Mouse (Mus musculus) lung, embryonic 16.5 days (tissue): Measurements from ENCODE around the gene Ngdn. TPM values are rescaled to one million over a fixed set of nuclear protein-coding genes. Genes with fewer than 3 reads are reported as not detected.
"Not testable (repeated sequence)": the region's sequence is repeated elsewhere in the genome, so short reads cannot be mapped to it uniquely, and the experiment has no call there.

ENCODE experiments used
- ATAC-seq: fragments of 200-750 bp; cut with Nextera tagmentation; 2 replicates; pipeline ENCODE4 v1.8.0; 2017; ENCODE audit warnings: low read depth, mild to moderate bottlenecking, moderate library complexity
- H3K27ac ChIP-seq: fragments of 300-500 bp; sonication (generic); 2 replicates; pipeline ENCODE4 v1.5.1; 2014; ENCODE audit warnings: mild to moderate bottlenecking, control low read depth, low read length
- H3K27me3 ChIP-seq: fragments of 300-500 bp; sonication (generic); 2 replicates; pipeline ENCODE4 v1.6.1; 2014; ENCODE audit warnings: low read depth, low read length, mixed read lengths; ENCODE audit not compliant: control insufficient read depth, insufficient read depth
- H3K36me3 ChIP-seq: fragments of 300-500 bp; sonication (generic); 2 replicates; pipeline ENCODE4 v1.6.1; 2014; ENCODE audit warnings: low read length; ENCODE audit not compliant: control insufficient read depth, insufficient read depth
- H3K4me1 ChIP-seq: fragments of 300-500 bp; sonication (generic); replicated peaks from 2 replicates; pipeline ENCODE4 v1.6.1; 2014; ENCODE audit warnings: low read length, mixed read lengths; ENCODE audit not compliant: control insufficient read depth, insufficient read depth
- H3K4me2 ChIP-seq: fragments of 300-500 bp; sonication (generic); 2 replicates; pipeline ENCODE4 v1.6.1; 2014; ENCODE audit warnings: low read depth, low read length, control low read depth
- H3K4me3 ChIP-seq: fragments of 300-500 bp; sonication (generic); 2 replicates; pipeline ENCODE4 v1.5.1; 2014; ENCODE audit warnings: mild to moderate bottlenecking, low read length, control low read depth
- H3K9ac ChIP-seq: fragments of 300-500 bp; sonication (generic); 2 replicates; pipeline ENCODE4 v1.6.1; 2014; ENCODE audit warnings: low read length, control low read depth
- H3K9me3 ChIP-seq: fragments of 300-500 bp; sonication (generic); 2 replicates; pipeline ENCODE4 v1.6.1; 2016; ENCODE audit warnings: low read length; ENCODE audit not compliant: control insufficient read depth
- WGBS: fragments of 180-500 bp; shearing (Covaris S2); extraction: QIAGEN DNeasy Blood & Tissue Kit; methylation state at CpG from one replicate; pipeline ENCODE4 v1.1.7; 2014; 5-methylcytosine and 5-hydroxymethylcytosine counted together
- polyA plus RNA-seq: library from polyadenylated mRNA; unstranded; fragments of >200 nt; fragmentation: Nextera tagmentation; extraction: Ambion mirVana; gene quantifications from 2 replicates; pipeline ENCODE4 v1.2.1, GENCODE M21; 2015

Ngdn gene
- polyA plus RNA-seq, 1 experiment from 2014 or later, result 76.9 TPM

DNA sequence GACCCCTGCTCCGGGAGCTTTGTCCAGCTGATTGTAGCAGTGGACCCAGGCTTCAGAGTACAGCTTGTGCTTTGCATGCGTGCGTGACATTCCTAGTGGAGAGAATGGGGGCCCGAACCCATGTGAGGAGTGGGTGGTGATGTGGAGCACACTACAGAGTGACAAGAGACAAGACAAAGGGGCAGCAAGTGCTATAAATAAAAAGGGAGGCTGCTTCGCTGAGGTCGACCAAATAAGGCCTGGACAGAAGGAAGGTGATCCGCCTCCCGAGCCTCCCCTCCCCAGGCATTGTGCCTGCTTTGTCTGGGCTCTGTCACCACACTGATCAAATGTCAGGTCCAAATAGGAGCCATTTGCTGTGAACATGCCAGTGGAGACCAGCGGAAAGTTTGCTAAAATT lies 18.5 kb upstream of the Ngdn start:
- no peak overlapping the region for H3K4me3 ChIP-seq
- H3K4me2 ChIP-seq, result no peak overlapping the region
- peaks cover 16% of the 10 kb centered on the region for H3K4me1 ChIP-seq
- no peaks in the 10 kb centered on the region for H3K9me3 ChIP-seq
- H3K27ac ChIP-seq, result no peak overlapping the region
- H3K27me3 ChIP-seq, result no peaks in the 10 kb centered on the region
- H3K36me3 ChIP-seq, result no peaks in the 10 kb centered on the region
- H3K9ac ChIP-seq, result no peak overlapping the region
- 69% methylated on average over 9 of the region's 9 CpGs for WGBS
- ATAC-seq, result no peak

DNA sequence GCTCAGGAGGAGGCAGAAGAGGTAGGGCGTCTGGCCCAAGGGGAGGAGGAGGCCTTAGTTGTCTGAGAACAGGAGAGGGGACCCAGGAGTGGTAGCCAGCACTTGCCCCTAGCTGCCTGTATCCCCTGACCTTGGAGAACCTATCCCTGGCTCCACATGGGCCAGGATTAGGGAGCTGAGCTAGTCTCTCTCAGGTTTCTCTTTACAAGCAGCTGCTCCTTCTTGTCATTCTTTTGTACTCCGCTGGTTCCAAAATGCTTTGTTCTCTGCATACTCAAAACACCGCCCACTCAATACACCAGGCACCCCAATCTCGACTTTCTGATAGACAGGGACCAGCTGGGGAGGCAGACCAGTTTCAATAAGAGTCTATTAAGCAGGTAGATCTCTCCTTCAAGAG lies 18.0 kb upstream of the Ngdn start:
- Histone ChIP-seq H3K36me3 (no peaks in the 10 kb centered on the region), H3K4me2 (no peak overlapping the region), H3K4me1 (peaks cover 20% of the 10 kb centered on the region), H3K9ac (no peak overlapping the region), H3K4me3 (no peak overlapping the region), H3K27ac (no peak overlapping the region), H3K27me3 (no peaks in the 10 kb centered on the region), H3K9me3 (no peaks in the 10 kb centered on the region)
- 53% methylated on average over 4 of the region's 4 CpGs for WGBS
- no peak for ATAC-seq

DNA sequence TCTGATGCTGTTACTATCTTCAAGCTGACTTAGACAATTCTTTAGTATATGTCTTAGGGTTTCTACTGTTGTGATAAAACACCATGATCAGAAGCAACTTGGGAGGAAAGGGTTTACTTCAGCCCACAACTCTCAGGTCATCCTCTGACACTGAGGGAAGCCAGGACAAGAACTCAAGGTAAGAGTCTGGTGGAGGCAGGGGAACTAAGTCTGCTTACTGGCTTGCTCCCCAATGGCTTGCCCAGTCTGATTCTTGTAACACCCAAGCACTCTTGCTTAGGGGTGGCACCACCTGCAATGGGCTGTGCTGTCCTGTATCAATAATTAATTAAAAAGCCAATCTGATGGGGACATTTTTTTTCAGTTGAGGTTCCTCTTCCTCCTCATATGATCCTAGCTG lies 16.6 kb upstream of the Ngdn start:
- Histone ChIP-seq H3K9ac (no peak overlapping the region), H3K9me3 (no peaks in the 10 kb centered on the region), H3K4me1 (peaks cover 31% of the 10 kb centered on the region), H3K4me2 (no peak overlapping the region), H3K36me3 (no peaks in the 10 kb centered on the region), H3K27me3 (no peaks in the 10 kb centered on the region), H3K4me3 (no peak overlapping the region), H3K27ac (no peak overlapping the region)
- ATAC-seq, result no peak

DNA sequence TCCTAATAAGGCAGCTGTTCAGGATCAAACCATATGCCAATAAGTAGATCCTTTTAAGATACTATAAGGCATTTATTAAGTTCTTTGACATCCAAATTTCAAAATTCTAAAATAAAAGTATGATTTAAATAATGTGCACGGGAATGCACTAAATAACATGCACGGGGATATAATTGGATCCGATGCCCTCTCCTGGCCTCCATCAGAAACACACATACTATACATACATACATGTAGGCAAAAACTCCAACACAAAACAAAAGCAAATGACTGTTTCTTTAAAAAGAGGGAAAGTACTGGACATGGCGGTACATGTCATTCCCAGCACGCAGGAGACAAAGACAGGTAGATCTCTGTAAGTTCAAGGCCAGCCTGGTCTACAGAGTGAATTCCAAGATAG lies 15.4 kb upstream of the Ngdn start:
- not testable (repeated sequence) for H3K9ac ChIP-seq, H3K4me2 ChIP-seq, H3K27ac ChIP-seq, H3K9me3 ChIP-seq, H3K36me3 ChIP-seq, ATAC-seq, H3K4me3 ChIP-seq, H3K27me3 ChIP-seq
- H3K4me1 ChIP-seq, result peaks cover 31% of the 10 kb centered on the region
- 68% methylated on average over 5 of the region's 5 CpGs for WGBS

DNA sequence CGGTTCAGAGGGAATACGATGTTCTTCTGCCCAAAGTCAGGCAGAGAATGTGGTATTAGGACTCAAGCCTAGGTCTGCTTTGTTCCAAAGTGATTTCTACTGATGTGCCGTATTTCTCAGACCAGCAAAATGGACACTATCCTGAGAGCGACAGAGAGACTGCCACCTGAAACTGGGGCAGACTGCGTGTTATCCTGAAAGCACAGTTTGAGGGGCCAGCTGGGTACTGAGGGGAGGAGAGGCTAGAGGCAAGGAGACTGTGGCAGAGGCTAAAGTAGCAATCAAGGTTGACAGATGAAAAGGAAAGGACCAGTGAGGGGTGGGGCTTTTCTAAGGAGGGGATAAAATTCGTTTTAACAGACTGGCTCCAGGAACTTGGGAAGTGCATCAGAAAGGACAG lies 14.4 kb upstream of the Ngdn start:
- H3K27ac ChIP-seq, result no peak overlapping the region
- H3K4me1 ChIP-seq, result peaks cover 28% of the 10 kb centered on the region
- no peaks in the 10 kb centered on the region for H3K27me3 ChIP-seq
- H3K4me2 ChIP-seq, result no peak overlapping the region
- no peaks in the 10 kb centered on the region for H3K9me3 ChIP-seq
- no peak for ATAC-seq
- 80% methylated on average over 6 of the region's 6 CpGs for WGBS
- H3K9ac ChIP-seq, result no peak overlapping the region
- H3K36me3 ChIP-seq, result no peaks in the 10 kb centered on the region
- H3K4me3 ChIP-seq, result no peak overlapping the region

DNA sequence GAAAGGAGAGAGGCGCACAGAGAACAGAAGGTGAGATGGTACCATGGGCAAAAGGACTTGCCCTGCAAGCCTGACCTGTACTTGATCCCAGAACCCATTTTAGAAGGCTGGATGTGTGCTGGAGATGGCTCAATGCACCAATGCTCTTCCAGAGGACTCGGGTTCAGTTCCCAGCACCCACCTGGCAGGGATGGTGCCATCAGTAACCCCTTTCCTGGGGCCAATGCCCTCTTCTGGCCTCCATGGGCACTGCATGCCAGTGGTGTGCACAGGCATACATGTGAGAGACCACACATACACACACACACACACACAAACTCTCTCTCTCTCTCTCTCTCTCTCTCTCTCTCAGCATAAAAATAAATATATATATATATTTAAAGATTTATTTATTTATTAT lies 13.8 kb upstream of the Ngdn start:
- H3K27me3 ChIP-seq, result no peaks in the 10 kb centered on the region
- H3K4me1 ChIP-seq, result peaks cover 28% of the 10 kb centered on the region
- H3K9ac ChIP-seq, result no peak overlapping the region
- H3K4me3 ChIP-seq, result no peak overlapping the region
- no peaks in the 10 kb centered on the region for H3K9me3 ChIP-seq
- no peaks in the 10 kb centered on the region for H3K36me3 ChIP-seq
- H3K4me2 ChIP-seq, result no peak overlapping the region
- no peak for ATAC-seq
- WGBS, result 95% methylated on average over 2 of the region's 2 CpGs
- H3K27ac ChIP-seq, result no peak overlapping the region

DNA sequence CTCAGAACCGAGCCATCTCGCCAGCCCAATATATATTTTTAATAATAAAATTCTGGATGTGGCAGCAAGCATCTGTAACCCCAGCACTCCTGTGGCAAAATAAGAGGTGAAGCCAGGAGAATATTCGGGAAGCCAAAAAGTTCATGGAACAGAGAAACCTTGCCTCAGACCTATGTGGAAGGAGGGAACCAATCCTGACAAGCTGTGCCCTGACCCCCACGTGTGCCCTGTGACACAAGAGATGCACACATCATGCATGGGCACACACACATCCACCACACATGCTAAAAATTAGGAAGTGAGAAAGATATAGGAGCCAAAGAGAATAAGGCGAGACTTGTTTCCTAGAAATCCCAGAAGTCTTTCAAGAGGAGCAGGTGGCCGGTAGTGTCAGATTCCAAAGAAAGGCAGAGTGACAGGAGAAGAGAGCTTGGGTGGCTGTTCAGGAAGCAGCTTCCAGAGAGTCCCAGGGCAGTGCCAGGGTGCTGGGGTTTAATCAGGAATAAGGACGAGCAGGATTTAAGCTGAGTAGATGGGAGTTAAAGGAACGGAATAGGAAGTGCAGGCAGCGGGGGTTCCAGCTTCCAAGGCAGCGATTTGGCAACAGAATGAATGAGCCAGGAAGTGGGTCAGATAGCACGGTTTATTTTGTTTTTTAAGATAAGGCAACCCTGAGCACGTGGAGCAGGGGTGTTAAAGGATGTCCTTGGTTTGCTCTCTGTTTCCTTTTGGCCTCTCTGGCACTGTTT lies 13.1 kb upstream of the Ngdn start:
- H3K9me3 ChIP-seq, result no peaks in the 10 kb centered on the region
- peaks cover 28% of the 10 kb centered on the region for H3K4me1 ChIP-seq
- no peaks in the 10 kb centered on the region for H3K36me3 ChIP-seq
- peak overlapping the region; percentile 33; the same call in 1 of the 2 replicates for H3K4me2 ChIP-seq
- 27% methylated on average over 12 of the region's 12 CpGs for WGBS
- no peak overlapping the region for H3K4me3 ChIP-seq
- peak; percentile 29 for ATAC-seq
- no peak overlapping the region for H3K9ac ChIP-seq
- H3K27me3 ChIP-seq, result no peaks in the 10 kb centered on the region
- H3K27ac ChIP-seq, result no peak overlapping the region; the same call in 1 of the 2 replicates

DNA sequence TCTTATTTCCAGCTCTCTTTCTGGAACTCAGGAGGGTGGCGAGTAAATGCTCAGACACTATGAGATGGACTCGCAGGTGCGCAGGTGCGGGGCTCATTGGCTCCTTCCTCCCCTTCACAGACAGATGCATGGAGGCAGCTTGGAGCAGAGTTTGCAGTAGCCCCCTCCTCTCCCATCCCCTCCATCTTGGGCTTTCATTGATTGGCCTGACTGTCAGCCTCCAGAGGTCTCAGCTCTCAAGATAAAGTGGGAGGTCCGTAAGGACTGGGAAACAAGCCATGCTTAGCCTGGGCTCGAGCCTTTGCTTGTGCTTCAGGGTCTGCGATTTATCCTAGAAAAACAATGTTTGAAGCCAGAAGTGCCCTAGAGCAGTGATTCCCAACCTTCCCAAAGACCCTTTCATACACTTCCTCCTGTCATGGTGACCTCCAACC lies 12.6 kb upstream of the Ngdn start:
- H3K27me3 ChIP-seq, result no peaks in the 10 kb centered on the region
- H3K36me3 ChIP-seq, result no peaks in the 10 kb centered on the region
- H3K27ac ChIP-seq, result no peak overlapping the region
- no peaks in the 10 kb centered on the region for H3K9me3 ChIP-seq
- no peak overlapping the region for H3K4me3 ChIP-seq
- no peak for ATAC-seq
- peak overlapping the region; percentile 33; the same call in 1 of the 2 replicates for H3K4me2 ChIP-seq
- peaks cover 28% of the 10 kb centered on the region for H3K4me1 ChIP-seq
- H3K9ac ChIP-seq, result no peak overlapping the region
- 13% methylated on average over 7 of the region's 7 CpGs for WGBS

DNA sequence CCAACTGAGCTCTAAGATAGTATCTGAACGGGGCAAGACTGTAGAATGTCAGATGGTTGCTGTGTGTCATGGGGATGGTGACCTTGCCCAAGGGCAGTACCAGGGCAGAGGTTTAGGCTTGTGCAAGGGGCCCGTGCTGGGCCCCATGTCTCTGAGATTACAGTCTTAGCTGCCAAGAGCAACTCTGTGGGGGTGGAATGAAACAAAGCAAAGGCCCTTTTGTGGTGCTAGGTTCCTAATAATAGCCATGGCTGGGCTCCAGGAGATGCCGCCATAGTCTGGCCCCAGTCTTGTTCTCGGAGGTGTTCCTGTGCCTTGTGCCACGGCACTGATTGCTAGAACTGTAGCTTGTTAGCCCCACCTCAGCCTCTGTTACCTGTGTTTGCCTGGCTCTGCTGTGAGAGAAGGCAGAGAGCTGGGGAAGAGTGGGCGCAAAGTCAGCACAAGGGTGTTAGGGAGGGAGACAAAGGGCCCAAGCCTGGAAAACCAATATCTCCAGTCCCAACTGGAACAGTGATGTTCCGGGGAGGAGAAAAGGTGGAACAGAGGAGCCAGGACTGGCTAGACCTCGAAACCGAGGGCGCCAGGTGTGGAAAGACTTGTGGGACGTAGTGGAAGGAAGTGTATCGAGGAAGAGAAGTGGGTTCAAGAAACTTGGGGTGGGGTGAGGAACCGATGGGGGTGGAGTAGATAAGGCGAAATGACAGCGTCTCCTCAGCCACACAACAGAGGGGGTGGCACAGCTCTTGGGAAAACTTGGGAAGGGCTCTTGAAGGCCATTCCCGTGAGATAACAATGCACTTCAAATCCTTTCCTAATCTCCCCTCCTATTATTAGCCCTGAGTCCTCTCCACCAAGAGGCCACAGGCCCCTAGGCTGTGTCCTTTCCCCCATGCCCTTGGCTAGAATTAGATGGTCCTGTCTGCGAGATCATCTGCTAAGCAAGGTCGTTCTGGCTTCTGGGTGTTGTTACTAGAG lies 11.1 kb upstream of the Ngdn start:
- Histone ChIP-seq H3K4me2 (no peak overlapping the region), H3K27me3 (no peaks in the 10 kb centered on the region), H3K4me3 (no peak overlapping the region), H3K9ac (0 out of 2 replicates have a peak overlapping the region, but pooled peaks have one; percentile 12), H3K27ac (peak overlapping the region; percentile 13; the same call in 1 of the 2 replicates), H3K9me3 (no peaks in the 10 kb centered on the region), H3K4me1 (peaks cover 28% of the 10 kb centered on the region), H3K36me3 (no peaks in the 10 kb centered on the region)
- peak; percentile 37 for ATAC-seq
- 51% methylated on average over 18 of the region's 18 CpGs for WGBS
